ENCODE assay signal across 8 mouse cellular contexts in genomic region chr14:76031117-76031842, GRCm38 (mm10). TPM values are rescaled to one million over a fixed set of nuclear protein-coding genes. Genes with fewer than 3 reads are reported as not detected.
DNase-seq lines count a peak whose midpoint lies in the region; ATAC-seq lines count a peak whose summit lies in the region.

No protein-coding gene starts in this region.

- WGBS in neural tube, embryonic 12.5 days = 66% methylated on average over 11 of the region's 11 CpGs
- 29% methylated on average over 11 of the region's 11 CpGs for WGBS in limb, embryonic 15.5 days

- no peaks in the 10 kb centered on the region for H3K9me3 ChIP-seq in neural tube, embryonic 12.5 days
- no peaks in the 10 kb centered on the region for H3K9me3 ChIP-seq in limb, embryonic 15.5 days

- no peaks in the 10 kb centered on the region for H3K27me3 ChIP-seq in neural tube, embryonic 12.5 days (replicated peaks)
- no peaks in the 10 kb centered on the region for H3K27me3 ChIP-seq in limb, embryonic 15.5 days

- no peak overlapping the region for H3K4me2 ChIP-seq in neural tube, embryonic 12.5 days (replicated peaks)
- 0 out of 2 replicates have a peak overlapping the region, but pooled peaks have one; percentile 20 for H3K4me2 ChIP-seq in limb, embryonic 15.5 days

- peak overlapping the region; percentile 15; the same call in 1 of the 2 replicates for H3K27ac ChIP-seq in neural tube, embryonic 12.5 days
- H3K27ac ChIP-seq in limb, embryonic 15.5 days = no peak overlapping the region

- no peak for DNase-seq in neural tube, embryonic 10.5 days (ENCODE audit: extremely low spot score, low spot score)
- peak; percentile 64 to 74 for DNase-seq in cerebellum, postnatal 14 days
- peak; percentile 42 for DNase-seq in gonadal fat pad, adult 2 months (ENCODE audit: low read depth)
- DNase-seq in spleen, postnatal 36 days (ENCODE audit: low spot score in 2 of 2) = no peak
- DNase-seq in embryo, embryonic 10 days (ENCODE audit: low spot score) = no peak

- no peaks in the 10 kb centered on the region for H3K36me3 ChIP-seq in neural tube, embryonic 12.5 days
- H3K36me3 ChIP-seq in limb, embryonic 15.5 days = no peaks in the 10 kb centered on the region

- no peak for ATAC-seq in neural tube, embryonic 12.5 days (ENCODE audit: low FRiP score, low read depth)
- no peak for ATAC-seq in limb, embryonic 15.5 days (ENCODE audit: insufficient number of reproducible peaks, low FRiP score, low TSS enrichment, low read depth)
- ATAC-seq in CD4-positive, CD25-positive, alpha-beta regulatory T cell, adult 4 months = no peak

- no peak overlapping the region for H3K9ac ChIP-seq in neural tube, embryonic 12.5 days
- H3K9ac ChIP-seq in limb, embryonic 15.5 days = no peak overlapping the region

- H3K4me3 ChIP-seq in neural tube, embryonic 12.5 days = no peak overlapping the region
- no peak overlapping the region for H3K4me3 ChIP-seq in limb, embryonic 15.5 days

- peaks cover 28% of the 10 kb centered on the region for H3K4me1 ChIP-seq in neural tube, embryonic 12.5 days
- H3K4me1 ChIP-seq in limb, embryonic 15.5 days = peaks cover 19% of the 10 kb centered on the region

RNA-seq across cellular contexts. Expression of gene Gtf2f2, which starts 20.6 kb away (rescaled TPM):
- 45.9 and 53.2 TPM in 2 replicates for polyA plus RNA-seq in neural tube, embryonic 12.5 days (2016; fragmentation: Nextera tagmentation; extraction: Ambion mirVana)
- 3.1 and 4.6 TPM in 2 replicates for polyA plus RNA-seq in gonadal fat pad, adult 2 months (2012; rRNA removed)
- polyA plus RNA-seq in limb, embryonic 15.5 days (2015; fragmentation: Nextera tagmentation; extraction: Ambion mirVana) = 33.4 and 33.6 TPM in 2 replicates
- polyA plus RNA-seq in CD4-positive, CD25-positive, alpha-beta regulatory T cell, adult 4 months (2017; shearing (Covaris generic)) = 10 to 100 TPM; 40.8 to 42.2 TPM

Comparison
In these comparisons a context has a peak if more than half of its experiments do, and no peak if none do; other contexts are left out.
1. DNase-seq: peak in cerebellum, postnatal 14 days (2 of 2) and gonadal fat pad, adult 2 months (single experiment); none in neural tube, embryonic 10.5 days (single experiment), spleen, postnatal 36 days (0 of 2) and embryo, embryonic 10 days (single experiment).